Mouse (Mus musculus) gastrocnemius, postnatal 4 days (tissue): ENCODE results near the gene Ggt1. TPM values are rescaled to one million over a fixed set of nuclear protein-coding genes. Genes with fewer than 3 reads are reported as not detected.
"Not testable (repeated sequence)": the region's sequence is repeated elsewhere in the genome, so short reads cannot be mapped to it uniquely, and the experiment has no call there.

Experiments
- DNase-seq, 2 experiments: peaks; one replicate each; pipeline ENCODE4 v3.0.0; 2021 to 2022; ENCODE audit warnings: low spot score in 2 of 2, mixed read lengths in 2 of 2
- long read RNA-seq, 2 experiments: library from polyadenylated mRNA; stranded (forward); transcript quantifications; one replicate each; pipeline ENCODE4 v2.0.0; 2021
- total RNA-seq, 2 experiments: library from RNA; stranded (reverse); gene quantifications; 2 replicates each; pipeline ENCODE4 v1.2.3; 2021

Gene Ggt1
- under 1 TPM; 0.66 to 0.80 TPM for total RNA-seq
- long read RNA-seq, experiment 1: 0 reads
- long read RNA-seq, experiment 2, partial matches to known transcripts: 1 of 3 reads
- long read RNA-seq, experiment 2, other reads (novel, unspliced or antisense): 2 of 3 reads

- no peak for DNase-seq
Observed at GRCm38 (mm10) chr10:75561071-75561654, at the start of gene Ggt1. Gene Ggt1 (plus strand): TSS chr10:75561604.

- DNase-seq: no peak
Observed at GRCm38 (mm10) chr10:75511897-75512296, 49.5 kb upstream of the Ggt1 start.

GRCm38 (mm10) chr10:75512796-75513195 lies 48.6 kb upstream of the Ggt1 start:
- no peak for DNase-seq

GRCm38 (mm10) chr10:75513306-75514067 lies 47.9 kb upstream of the Ggt1 start:
- DNase-seq: no peak

- no peak for DNase-seq
Observed at GRCm38 (mm10) chr10:75514361-75514760, 47.0 kb upstream of the Ggt1 start.

- no peak for DNase-seq
Observed at GRCm38 (mm10) chr10:75515216-75516037, 46.0 kb upstream of the Ggt1 start.

GRCm38 (mm10) chr10:75516038-75516723 lies 45.2 kb upstream of the Ggt1 start:
- DNase-seq: no peak

- peak in 1 of 2 experiments; percentile 20 for DNase-seq
Observed at GRCm38 (mm10) chr10:75516724-75517072, 44.7 kb upstream of the Ggt1 start.

GRCm38 (mm10) chr10:75517073-75517757 lies 44.2 kb upstream of the Ggt1 start, which contains the start of gene Snrpd3:
Gene Snrpd3 (plus strand): TSS chr10:75517551.
- peak; percentile 77 to 92 for DNase-seq

- peak; percentile 95 to 97 for DNase-seq
Observed at GRCm38 (mm10) chr10:75517758-75518143, 43.7 kb upstream of the Ggt1 start, which contains the start of gene Gucd1. Gene Gucd1 (minus strand): TSS chr10:75517972.

GRCm38 (mm10) chr10:75520581-75520980 lies 40.8 kb upstream of the Ggt1 start:
- no peak for DNase-seq

GRCm38 (mm10) chr10:75521643-75522042 lies 39.8 kb upstream of the Ggt1 start:
- no peak for DNase-seq

GRCm38 (mm10) chr10:75525450-75525849 lies 36.0 kb upstream of the Ggt1 start:
- DNase-seq: not testable (repeated sequence)

- DNase-seq: no peak
Observed at GRCm38 (mm10) chr10:75530322-75530721, 31.1 kb upstream of the Ggt1 start.

GRCm38 (mm10) chr10:75531532-75532090 lies 29.8 kb upstream of the Ggt1 start:
- DNase-seq: no peak

GRCm38 (mm10) chr10:75534216-75534615 lies 27.2 kb upstream of the Ggt1 start:
- no peak for DNase-seq

GRCm38 (mm10) chr10:75534934-75535333 lies 26.5 kb upstream of the Ggt1 start:
- DNase-seq: no peak

- no peak for DNase-seq
Observed at GRCm38 (mm10) chr10:75535423-75535822, 26.0 kb upstream of the Ggt1 start.

GRCm38 (mm10) chr10:75536123-75536522 lies 25.3 kb upstream of the Ggt1 start:
- no peak for DNase-seq

GRCm38 (mm10) chr10:75547901-75548300 lies 13.5 kb upstream of the Ggt1 start:
- DNase-seq: no peak
